Mouse (Mus musculus) midbrain, embryonic 14.5 days (tissue): Measurements from ENCODE around the gene Slc9a1. TPM values are rescaled to one million over a fixed set of nuclear protein-coding genes. Genes with fewer than 3 reads are reported as not detected.

ENCODE experiments used
- ATAC-seq: fragments of 200-750 bp; cut with Nextera tagmentation; 2 replicates; pipeline ENCODE4 v1.8.0; 2017; ENCODE audit warnings: moderate number of reproducible peaks, moderate library complexity; ENCODE audit not compliant: low FRiP score, low TSS enrichment
- DNase-seq: peaks from one replicate; pipeline ENCODE4 v3.0.0-alpha.2; 2015
- H3K27ac ChIP-seq: fragments of 300-500 bp; sonication (generic); replicated peaks from 2 replicates; pipeline ENCODE4 v1.5.1; 2014; ENCODE audit warnings: mild to moderate bottlenecking, low read depth, low read length, moderate library complexity
- H3K27me3 ChIP-seq: fragments of 300-500 bp; sonication (generic); 2 replicates; pipeline ENCODE4 v1.6.1; 2014; ENCODE audit warnings: low read length, control low read depth, mixed read lengths; ENCODE audit not compliant: control insufficient read depth, insufficient read depth
- H3K36me3 ChIP-seq: fragments of 300-500 bp; sonication (generic); 2 replicates; pipeline ENCODE4 v1.6.1; 2014; ENCODE audit warnings: low read length, control low read depth; ENCODE audit not compliant: control insufficient read depth, insufficient read depth
- H3K4me1 ChIP-seq: fragments of 300-500 bp; sonication (generic); 2 replicates; pipeline ENCODE4 v1.6.1; 2014; ENCODE audit warnings: mild to moderate bottlenecking, antibody characterized with exemption, low read length, control low read depth; ENCODE audit not compliant: control insufficient read depth, insufficient read depth
- H3K4me2 ChIP-seq: fragments of 300-500 bp; sonication (generic); 2 replicates; pipeline ENCODE4 v1.6.1; 2014; ENCODE audit warnings: mild to moderate bottlenecking, low read length, moderate library complexity
- H3K4me3 ChIP-seq: fragments of 300-500 bp; sonication (generic); replicated peaks from 2 replicates; pipeline ENCODE4 v1.5.1; 2014; ENCODE audit warnings: low read depth, low read length
- H3K9ac ChIP-seq: fragments of 300-500 bp; sonication (generic); replicated peaks from 2 replicates; pipeline ENCODE4 v1.6.1; 2014; ENCODE audit warnings: mild to moderate bottlenecking, low read length, moderate library complexity
- H3K9me3 ChIP-seq: fragments of 300-500 bp; sonication (generic); 2 replicates; pipeline ENCODE4 v1.6.1; 2016; ENCODE audit warnings: low read length, control low read depth, mixed read lengths; ENCODE audit not compliant: control insufficient read depth
- WGBS: fragments of 180-500 bp; shearing (Covaris S2); extraction: QIAGEN DNeasy Blood & Tissue Kit; methylation state at CpG from one replicate; pipeline ENCODE4 v1.1.7; 2014; 5-methylcytosine and 5-hydroxymethylcytosine counted together
- polyA plus RNA-seq: library from polyadenylated mRNA; unstranded; fragments of >200 nt; fragmentation: Nextera tagmentation; extraction: Ambion mirVana; gene quantifications from 2 replicates; pipeline ENCODE4 v1.2.1, GENCODE M21; 2014

Gene Slc9a1
- polyA plus RNA-seq, 1 experiment from 2014 or later: 8.2 TPM

DNA sequence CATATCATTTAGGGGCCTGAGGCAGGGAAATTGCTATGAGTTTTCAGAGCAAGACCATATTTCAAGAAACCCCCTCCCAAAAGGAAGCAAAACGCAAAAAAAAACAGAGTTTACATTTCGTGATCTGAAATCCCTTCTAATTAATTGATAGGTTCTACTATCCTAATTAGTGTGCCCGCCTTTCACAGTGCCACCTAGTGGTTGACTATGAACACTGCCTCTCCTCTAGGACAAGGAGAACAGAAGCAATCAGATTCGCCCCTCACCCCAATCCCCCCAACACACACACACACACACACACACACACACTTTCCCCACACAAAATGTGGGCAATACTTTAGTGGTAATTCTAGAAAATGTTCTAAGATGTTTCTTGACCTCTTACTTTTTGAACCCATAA, 25.4 kb upstream of the Slc9a1 start:
- Histone ChIP-seq H3K27me3 (no peaks in the 10 kb centered on the region; the same call in 1 of the 2 replicates), H3K27ac (no peak overlapping the region), H3K4me2 (no peak overlapping the region), H3K36me3 (no peaks in the 10 kb centered on the region), H3K4me1 (no peaks in the 10 kb centered on the region), H3K4me3 (no peak overlapping the region), H3K9me3 (no peaks in the 10 kb centered on the region), H3K9ac (no peak overlapping the region)
- no peak for ATAC-seq
- DNase-seq: peak; percentile 79
- 4% methylated on average over 4 of the region's 4 CpGs for WGBS

DNA sequence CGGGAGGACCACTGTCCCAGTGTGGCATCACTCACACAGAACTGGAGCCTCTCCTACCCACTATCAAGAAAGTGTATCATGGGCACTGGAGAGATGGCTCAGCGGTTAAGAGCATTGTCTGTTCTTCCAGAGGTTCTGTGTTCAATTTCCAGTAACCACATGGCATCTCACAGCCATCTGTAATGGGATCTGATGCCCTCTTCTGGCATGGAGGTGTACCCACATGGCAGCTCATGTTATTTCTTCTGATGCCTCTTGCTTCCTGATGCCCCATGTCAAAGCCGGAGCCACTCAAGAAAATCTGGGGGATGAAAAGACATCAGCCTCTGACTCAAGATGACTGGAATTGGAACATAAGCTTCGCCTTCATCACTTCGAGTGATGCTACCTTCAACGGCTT, 23.8 kb upstream of the Slc9a1 start:
- no peaks in the 10 kb centered on the region for H3K4me1 ChIP-seq
- H3K27ac ChIP-seq: no peak overlapping the region
- no peak overlapping the region for H3K9ac ChIP-seq
- no peak overlapping the region for H3K4me2 ChIP-seq
- no peaks in the 10 kb centered on the region for H3K9me3 ChIP-seq
- 89% methylated on average over 6 of the region's 6 CpGs for WGBS
- no peak for ATAC-seq
- no peak for DNase-seq
- H3K27me3 ChIP-seq: no peaks in the 10 kb centered on the region; the same call in 1 of the 2 replicates
- H3K36me3 ChIP-seq: no peaks in the 10 kb centered on the region
- H3K4me3 ChIP-seq: no peak overlapping the region

DNA sequence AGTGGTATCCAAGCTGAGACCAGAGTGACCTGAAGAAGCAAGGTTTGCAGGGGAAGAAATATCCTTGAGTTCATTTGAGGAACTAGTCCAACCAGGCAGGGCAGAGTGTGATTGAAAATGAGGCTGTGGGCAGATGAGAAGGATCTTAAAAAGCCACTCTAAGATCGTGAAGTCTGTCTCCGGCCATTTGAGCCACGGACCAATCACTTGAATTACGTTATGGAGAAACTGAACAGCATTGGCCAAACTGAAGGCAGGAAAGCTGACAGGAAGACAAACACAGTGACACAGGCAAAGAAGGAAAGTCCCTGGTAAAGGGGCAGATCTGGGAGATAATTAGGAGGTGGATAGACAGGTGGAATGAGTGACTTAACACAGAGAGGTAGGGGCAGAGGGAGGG, 22.9 kb upstream of the Slc9a1 start:
- WGBS: 79% methylated on average over 4 of the region's 4 CpGs

DNA sequence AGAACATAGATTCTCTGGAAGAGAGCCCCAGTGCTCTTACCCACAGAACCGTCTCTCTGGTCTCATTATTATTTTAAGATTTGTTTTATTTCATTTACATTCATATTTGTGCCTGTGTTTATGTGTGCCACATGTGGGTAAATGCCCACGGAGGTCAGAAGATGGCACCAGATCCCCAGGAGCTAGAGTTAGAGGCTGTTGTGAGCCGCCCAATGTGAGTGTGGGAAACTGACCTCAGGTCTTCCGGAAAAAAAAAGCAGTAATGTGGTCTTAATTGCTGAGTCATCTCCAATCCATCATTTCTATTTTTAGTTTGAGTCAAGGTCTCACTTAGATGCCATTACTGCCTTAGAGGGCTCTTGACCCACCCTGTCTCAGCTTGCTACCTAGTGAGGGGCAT, 21.9 kb upstream of the Slc9a1 start:
- DNase-seq: no peak
- no peaks in the 10 kb centered on the region for H3K4me1 ChIP-seq
- ATAC-seq: no peak
- H3K9me3 ChIP-seq: no peaks in the 10 kb centered on the region
- WGBS: 67% methylated on average over 4 of the region's 4 CpGs
- no peak overlapping the region for H3K4me2 ChIP-seq
- H3K4me3 ChIP-seq: no peak overlapping the region
- no peak overlapping the region for H3K27ac ChIP-seq
- H3K27me3 ChIP-seq: no peaks in the 10 kb centered on the region
- H3K9ac ChIP-seq: no peak overlapping the region
- H3K36me3 ChIP-seq: no peaks in the 10 kb centered on the region

More for the DNA sequence above, 22.9 kb upstream of the Slc9a1 start:
- H3K27ac ChIP-seq: no peak overlapping the region
- H3K4me2 ChIP-seq: no peak overlapping the region
- no peaks in the 10 kb centered on the region for H3K27me3 ChIP-seq
- H3K4me3 ChIP-seq: no peak overlapping the region
- H3K4me1 ChIP-seq: no peaks in the 10 kb centered on the region
- DNase-seq (no peak), ATAC-seq (no peak)
- no peak overlapping the region for H3K9ac ChIP-seq
- no peaks in the 10 kb centered on the region for H3K36me3 ChIP-seq
- no peaks in the 10 kb centered on the region for H3K9me3 ChIP-seq

DNA sequence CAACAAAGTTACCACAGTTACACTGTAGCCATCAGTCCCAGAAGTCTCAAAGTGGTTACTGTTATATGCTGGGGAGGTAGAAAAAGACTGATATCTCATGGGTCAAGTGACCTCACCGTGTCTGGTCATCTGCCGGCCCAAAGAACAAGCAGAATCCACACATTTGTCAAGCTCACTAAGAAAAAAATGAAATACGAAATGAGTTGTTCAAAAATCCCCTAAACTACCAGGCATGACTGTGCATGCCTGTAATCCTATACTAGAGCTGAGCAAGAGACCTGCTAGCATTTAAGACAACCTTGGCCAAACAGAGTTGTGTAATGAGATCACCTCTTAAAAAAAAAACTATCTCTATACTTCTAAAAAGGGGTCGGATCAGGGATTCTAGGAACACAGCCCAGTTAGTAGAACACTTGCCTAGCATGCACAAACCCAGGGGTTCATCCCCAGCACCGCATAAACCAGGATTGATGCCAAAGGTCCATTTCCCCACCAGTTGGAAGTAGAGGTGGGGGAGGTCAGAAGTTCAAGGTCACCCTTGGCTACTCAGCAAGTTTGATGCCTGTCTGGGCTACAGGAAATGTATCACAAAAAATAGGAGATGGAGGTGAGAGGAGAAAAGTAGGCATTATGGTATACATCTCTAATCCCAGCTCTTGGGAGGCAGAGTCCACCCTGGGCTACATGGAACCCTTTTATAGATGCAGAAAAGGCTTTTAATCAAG, 21.3 kb upstream of the Slc9a1 start:
- H3K4me3 ChIP-seq: no peak overlapping the region
- no peaks in the 10 kb centered on the region for H3K36me3 ChIP-seq
- DNase-seq (no peak), ATAC-seq (no peak)
- no peak overlapping the region for H3K27ac ChIP-seq
- no peaks in the 10 kb centered on the region for H3K9me3 ChIP-seq
- WGBS: 92% methylated on average over 5 of the region's 5 CpGs
- H3K27me3 ChIP-seq: no peaks in the 10 kb centered on the region
- no peaks in the 10 kb centered on the region for H3K4me1 ChIP-seq
- no peak overlapping the region for H3K9ac ChIP-seq
- H3K4me2 ChIP-seq: no peak overlapping the region

DNA sequence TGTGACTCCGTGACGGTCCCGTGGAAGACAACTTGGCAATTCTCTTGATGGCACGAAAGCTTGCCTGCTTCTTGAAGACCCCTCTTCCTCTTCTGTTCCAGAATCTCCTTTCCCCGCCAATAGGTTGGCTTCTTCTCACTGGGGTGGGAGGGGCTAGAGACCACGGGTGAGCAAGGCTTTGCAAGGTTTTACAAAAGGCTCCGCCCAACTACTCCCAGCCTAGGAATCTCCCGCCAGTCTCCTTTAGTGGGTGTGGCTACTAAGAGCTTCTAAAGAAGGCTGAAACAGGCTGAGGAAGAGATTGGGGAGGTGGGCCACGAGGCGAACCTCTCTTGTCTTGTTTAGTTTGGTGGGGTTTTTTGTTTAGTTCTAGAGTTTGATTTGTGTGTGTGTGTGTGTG, 16.7 kb upstream of the Slc9a1 start:
- WGBS: 73% methylated on average over 10 of the region's 10 CpGs
- Histone ChIP-seq H3K27me3 (no peaks in the 10 kb centered on the region), H3K9ac (no peak overlapping the region), H3K9me3 (no peaks in the 10 kb centered on the region), H3K4me2 (no peak overlapping the region), H3K27ac (no peak overlapping the region), H3K4me1 (no peaks in the 10 kb centered on the region), H3K36me3 (no peaks in the 10 kb centered on the region), H3K4me3 (no peak overlapping the region)
- no peak for DNase-seq
- ATAC-seq: no peak

DNA sequence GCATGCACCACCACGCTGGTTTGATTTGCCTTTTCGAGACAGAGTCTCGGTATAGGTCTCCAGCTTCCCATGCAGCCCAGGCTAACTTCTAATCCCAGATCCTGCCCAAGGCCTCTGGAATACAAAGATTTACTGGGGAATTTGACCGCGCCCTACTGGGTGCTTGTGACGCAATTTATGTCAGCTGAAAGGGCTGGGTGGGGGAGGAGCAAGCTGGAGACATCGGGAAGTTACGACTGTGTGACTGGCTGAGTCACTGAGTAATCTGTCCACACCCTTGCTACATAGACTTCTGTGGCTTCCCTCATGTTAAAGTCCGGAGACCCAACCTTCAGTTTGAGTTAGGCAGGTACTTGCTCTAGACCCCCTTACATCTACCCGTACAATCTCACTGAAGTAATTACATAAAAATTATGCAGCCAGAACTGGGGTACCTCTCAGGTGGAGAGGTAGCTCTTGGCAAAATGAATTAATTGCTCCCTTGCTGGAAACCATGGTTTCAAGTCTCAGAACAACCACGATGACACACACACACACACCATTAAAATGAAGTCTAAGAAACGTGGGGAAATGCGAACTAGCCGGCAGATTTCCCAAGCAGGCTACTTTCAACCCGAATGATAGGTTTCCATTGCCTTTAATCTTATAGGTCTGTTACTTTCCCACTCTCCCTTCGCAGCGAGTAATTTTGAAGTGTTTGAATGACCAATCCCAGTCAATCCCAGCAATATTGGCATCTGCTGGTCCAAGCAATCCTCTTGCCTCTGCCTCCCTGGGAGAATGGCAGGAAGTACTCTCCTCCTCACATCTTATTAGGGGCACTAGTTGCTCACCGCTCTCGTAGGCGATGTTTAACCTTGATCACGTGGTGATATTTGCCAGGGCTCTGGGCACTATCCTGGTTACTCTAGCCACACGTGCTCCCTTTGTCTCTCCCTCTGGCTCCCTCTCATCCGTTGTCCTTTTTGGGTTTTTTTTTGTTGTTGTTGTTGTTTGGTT, 15.8 kb upstream of the Slc9a1 start, which contains the start of gene Wdtc1:
TSS of gene Wdtc1 (minus strand) at position 115 of the 999 bp plus-strand sequence.
- no peaks in the 10 kb centered on the region for H3K4me1 ChIP-seq
- H3K9ac ChIP-seq: no peak within 1 kb of the TSS
- no peak within 1 kb of the TSS for H3K4me3 ChIP-seq
- DNase-seq (no peak), ATAC-seq (no peak)
- H3K27ac ChIP-seq: no peak within 1 kb of the TSS
- no peaks in the 10 kb centered on the region for H3K27me3 ChIP-seq
- WGBS: 90% methylated on average over 23 of the region's 23 CpGs
- no peaks in the 10 kb centered on the region for H3K36me3 ChIP-seq
- no peak within 1 kb of the TSS for H3K4me2 ChIP-seq
- no peaks in the 10 kb centered on the region for H3K9me3 ChIP-seq

DNA sequence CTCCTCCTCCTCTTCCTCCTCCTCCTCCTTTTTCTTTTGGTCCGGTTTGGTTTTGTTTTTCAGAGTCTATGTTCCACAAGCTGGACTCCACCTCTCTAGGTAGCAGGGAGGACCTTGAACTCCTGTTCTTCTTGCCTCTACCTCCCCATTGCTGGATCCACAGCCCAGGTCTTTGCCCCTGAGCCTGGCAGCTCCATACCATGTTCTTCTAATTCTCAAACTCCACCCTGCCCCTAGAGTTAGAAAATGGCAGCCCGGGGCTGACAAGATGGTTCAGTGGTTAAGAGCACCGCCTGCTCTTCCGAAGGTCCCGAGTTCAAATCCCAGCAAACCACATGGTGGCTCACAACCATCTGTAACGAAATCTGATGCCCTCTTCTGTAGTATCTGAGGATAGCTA, 14.9 kb upstream of the Slc9a1 start:
- H3K4me3 ChIP-seq: no peak overlapping the region
- H3K9me3 ChIP-seq: no peaks in the 10 kb centered on the region
- no peaks in the 10 kb centered on the region for H3K4me1 ChIP-seq
- no peaks in the 10 kb centered on the region for H3K36me3 ChIP-seq
- H3K9ac ChIP-seq: no peak overlapping the region
- ATAC-seq (no peak), DNase-seq (no peak)
- H3K4me2 ChIP-seq: no peak overlapping the region
- WGBS: 89% methylated on average over 6 of the region's 6 CpGs
- no peaks in the 10 kb centered on the region for H3K27me3 ChIP-seq
- no peak overlapping the region for H3K27ac ChIP-seq
